Comparison of ENCODE assay signal across 34 mouse cellular contexts in genomic region chr7:134190101-134190500, GRCm38 (mm10). TPM values are rescaled to one million over a fixed set of nuclear protein-coding genes. Genes with fewer than 3 reads are reported as not detected.
DNase-seq lines count a peak whose midpoint lies in the region; ATAC-seq and TF ChIP-seq lines count a peak whose summit lies in the region.
"Had no signal": no experiment of that assay in that cellular context is flagged by ENCODE, and none has a peak within 500 bp of the region (broad histone marks: within the 10 kb centered on the region; RNA-seq: fewer than 3 reads in every experiment).

No protein-coding gene starts in this region.

- no peaks in the 10 kb centered on the region for H3K9me3 ChIP-seq in embryonic facial prominence, embryonic 14.5 days (ENCODE audit: control insufficient read depth, low read length)
- H3K9me3 ChIP-seq in embryonic facial prominence, embryonic 10.5 days = no peaks in the 10 kb centered on the region
- no peaks in the 10 kb centered on the region for H3K9me3 ChIP-seq in limb, embryonic 14.5 days (ENCODE audit: control insufficient read depth, low read length)
- no peaks in the 10 kb centered on the region for H3K9me3 ChIP-seq in limb, embryonic 10.5 days (replicated peaks)
- no peaks in the 10 kb centered on the region for H3K9me3 ChIP-seq in limb, embryonic 15.5 days
- H3K9me3 ChIP-seq: hindbrain, embryonic 13.5 days had no signal

- no peak for ATAC-seq in embryonic facial prominence, embryonic 14.5 days (ENCODE audit: low read depth)
- no peak for ATAC-seq in limb, embryonic 14.5 days (ENCODE audit: low FRiP score, low read depth)
- peak; percentile 57; the same call in 1 of the 2 replicates for ATAC-seq in limb, embryonic 15.5 days (ENCODE audit: insufficient number of reproducible peaks, low FRiP score, low TSS enrichment, low read depth)
- ATAC-seq: activated CD4-positive, CD25-positive, alpha-beta regulatory T cell, adult 4 months; intestine, postnatal 0 days; midbrain, embryonic 16.5 days had no signal

- TF ChIP-seq POLR2A in limb, embryonic 14.5 days (IDR thresholded peaks at IDR 0.05; ENCODE audit: borderline replicate concordance, extremely low read depth, insufficient read depth, insufficient read length) = no peak

- 70% methylated on average over 6 of the region's 6 CpGs for WGBS in embryonic facial prominence, embryonic 14.5 days
- WGBS in embryonic facial prominence, embryonic 10.5 days = 91% methylated on average over 6 of the region's 6 CpGs
- 49% methylated on average over 6 of the region's 6 CpGs for WGBS in limb, embryonic 14.5 days
- WGBS in limb, embryonic 10.5 days = 91% methylated on average over 6 of the region's 6 CpGs
- WGBS in limb, embryonic 15.5 days = 52% methylated on average over 6 of the region's 6 CpGs

- H3K36me3 ChIP-seq in embryonic facial prominence, embryonic 14.5 days (ENCODE audit: control insufficient read depth, insufficient read depth, low read length) = no peaks in the 10 kb centered on the region
- no peaks in the 10 kb centered on the region for H3K36me3 ChIP-seq in embryonic facial prominence, embryonic 10.5 days (replicated peaks)
- H3K36me3 ChIP-seq in limb, embryonic 14.5 days (ENCODE audit: control insufficient read depth, insufficient read depth, low read length) = no peaks in the 10 kb centered on the region
- no peaks in the 10 kb centered on the region for H3K36me3 ChIP-seq in limb, embryonic 10.5 days
- H3K36me3 ChIP-seq in limb, embryonic 15.5 days = no peaks in the 10 kb centered on the region
- H3K36me3 ChIP-seq: embryonic facial prominence, embryonic 12.5 days; hindbrain, embryonic 13.5 days; limb, embryonic 13.5 days; liver, embryonic 13.5 days had no signal

- H3K4me3 ChIP-seq in embryonic facial prominence, embryonic 14.5 days (ENCODE audit: low read depth, low read length) = no peak overlapping the region
- no peak overlapping the region for H3K4me3 ChIP-seq in embryonic facial prominence, embryonic 10.5 days
- H3K4me3 ChIP-seq in limb, embryonic 14.5 days (replicated peaks; ENCODE audit: low read length) = no peak overlapping the region
- H3K4me3 ChIP-seq in limb, embryonic 10.5 days = no peak overlapping the region
- no peak overlapping the region for H3K4me3 ChIP-seq in limb, embryonic 15.5 days
- H3K4me3 ChIP-seq: embryonic facial prominence, embryonic 12.5 days; erythroblast, embryonic 14.5 days; gastrocnemius, adult 2 months; heart, embryonic 12.5 days; hindbrain, embryonic 13.5 days; left cerebral cortex, adult 2 months; limb, embryonic 13.5 days; liver, embryonic 13.5 days had no signal

- no peak overlapping the region for H3K9ac ChIP-seq in embryonic facial prominence, embryonic 14.5 days (ENCODE audit: low read depth, low read length)
- H3K9ac ChIP-seq in limb, embryonic 14.5 days (ENCODE audit: low read depth, low read length, severe bottlenecking) = no peak overlapping the region
- H3K9ac ChIP-seq in limb, embryonic 15.5 days = no peak overlapping the region
- H3K9ac ChIP-seq: embryonic facial prominence, embryonic 12.5 days; heart, embryonic 12.5 days; hindbrain, embryonic 13.5 days; limb, embryonic 13.5 days; liver, embryonic 13.5 days had no signal

- peak; percentile 53 for DNase-seq in embryonic facial prominence, embryonic 14.5 days (ENCODE audit: low spot score)
- DNase-seq in embryonic facial prominence, embryonic 10.5 days (ENCODE audit: low spot score) = no peak
- peak; percentile 9 to 37 for DNase-seq in frontal cortex, adult 2 months (ENCODE audit: extremely low spot score in 1 of 2, low spot score in 1 of 2)
- no peak for DNase-seq in frontal cortex, postnatal 25 days (ENCODE audit: low spot score in 2 of 2)
- DNase-seq in limb, embryonic 14.5 days (ENCODE audit: low spot score) = peak; percentile 44
- no peak for DNase-seq in limb, embryonic 10.5 days (ENCODE audit: low spot score)
- no peak for DNase-seq in thymus, postnatal 25 days
- DNase-seq: adrenal gland, adult 2 months; adrenal gland, postnatal 36 days; cerebellum, adult 11 months; cerebellum, adult 9-10 months; cerebellum, postnatal 36 days; gastrocnemius, adult 2 months; gastrocnemius, postnatal 36 days; heart, adult 18-20 months; heart, postnatal 4 days; kidney, adult 9 months; kidney, postnatal 10 days; liver, embryonic 13.5 days; lung, adult 18-20 months; right cerebral cortex, postnatal 25 days; thymus, postnatal 14 days had no signal

- no peak overlapping the region for H3K27ac ChIP-seq in embryonic facial prominence, embryonic 14.5 days (replicated peaks; ENCODE audit: low read depth, low read length)
- H3K27ac ChIP-seq in embryonic facial prominence, embryonic 10.5 days (replicated peaks) = no peak overlapping the region
- H3K27ac ChIP-seq in limb, embryonic 14.5 days (replicated peaks; ENCODE audit: low read depth, low read length) = no peak overlapping the region
- no peak overlapping the region for H3K27ac ChIP-seq in limb, embryonic 10.5 days
- no peak overlapping the region for H3K27ac ChIP-seq in limb, embryonic 15.5 days
- H3K27ac ChIP-seq: embryonic facial prominence, embryonic 12.5 days; gastrocnemius, adult 2 months; hindbrain, embryonic 13.5 days; left cerebral cortex, adult 2 months; limb, embryonic 13.5 days; liver, embryonic 13.5 days had no signal

- H3K4me1 ChIP-seq in embryonic facial prominence, embryonic 14.5 days (ENCODE audit: control insufficient read depth, insufficient read depth, low read length) = no peaks in the 10 kb centered on the region; the same call in 1 of the 2 replicates
- H3K4me1 ChIP-seq in embryonic facial prominence, embryonic 10.5 days = no peaks in the 10 kb centered on the region
- H3K4me1 ChIP-seq in limb, embryonic 14.5 days (ENCODE audit: control insufficient read depth, insufficient read depth, low read length) = no peaks in the 10 kb centered on the region; the same call in 1 of the 2 replicates
- H3K4me1 ChIP-seq in limb, embryonic 10.5 days = no peaks in the 10 kb centered on the region
- H3K4me1 ChIP-seq in limb, embryonic 15.5 days = peaks cover 19% of the 10 kb centered on the region
- H3K4me1 ChIP-seq: embryonic facial prominence, embryonic 12.5 days; hindbrain, embryonic 13.5 days; liver, embryonic 13.5 days had no signal

- no peaks in the 10 kb centered on the region for H3K27me3 ChIP-seq in embryonic facial prominence, embryonic 14.5 days (replicated peaks; ENCODE audit: control insufficient read depth, insufficient read depth, low read length)
- H3K27me3 ChIP-seq in embryonic facial prominence, embryonic 10.5 days (replicated peaks; ENCODE audit: low read depth, poor library complexity, severe bottlenecking) = no peaks in the 10 kb centered on the region
- H3K27me3 ChIP-seq in limb, embryonic 14.5 days (ENCODE audit: control insufficient read depth, insufficient read depth, low read length) = no peaks in the 10 kb centered on the region
- no peaks in the 10 kb centered on the region for H3K27me3 ChIP-seq in limb, embryonic 10.5 days (ENCODE audit: low read depth, poor library complexity, severe bottlenecking)
- no peaks in the 10 kb centered on the region for H3K27me3 ChIP-seq in limb, embryonic 15.5 days
- H3K27me3 ChIP-seq: CH12.LX; embryonic facial prominence, embryonic 12.5 days; heart, embryonic 12.5 days; limb, embryonic 13.5 days; liver, embryonic 13.5 days had no signal

- H3K4me2 ChIP-seq in embryonic facial prominence, embryonic 14.5 days (ENCODE audit: low read depth, low read length) = no peak overlapping the region
- no peak overlapping the region for H3K4me2 ChIP-seq in limb, embryonic 14.5 days (replicated peaks; ENCODE audit: low read depth, low read length, severe bottlenecking)
- no peak overlapping the region for H3K4me2 ChIP-seq in limb, embryonic 15.5 days
- H3K4me2 ChIP-seq: embryonic facial prominence, embryonic 12.5 days; heart, embryonic 12.5 days; hindbrain, embryonic 13.5 days; limb, embryonic 13.5 days; liver, embryonic 13.5 days; midbrain, embryonic 11.5 days had no signal

RNA-seq across cellular contexts. Expression of gene Adam12, which starts 41.8 kb away (rescaled TPM):
- polyA plus RNA-seq in embryonic facial prominence, embryonic 14.5 days (2014; fragmentation: Nextera tagmentation; extraction: Ambion mirVana) = 22.6 and 24.7 TPM in 2 replicates
- polyA plus RNA-seq in embryonic facial prominence, embryonic 10.5 days (2016; fragmentation: Nextera tagmentation; extraction: Ambion mirVana) = 1.9 and 2.1 TPM in 2 replicates
- polyA plus RNA-seq in frontal cortex, adult 2 months (2012; rRNA removed) = 3.2 and 3.6 TPM in 2 replicates
- polyA plus RNA-seq in limb, embryonic 14.5 days (2012; rRNA removed) = 18.1 and 19.5 TPM in 2 replicates
- polyA plus RNA-seq in limb, embryonic 14.5 days (2014; fragmentation: Nextera tagmentation; extraction: Ambion mirVana) = 16.3 and 17.0 TPM in 2 replicates
- polyA plus RNA-seq in limb, embryonic 10.5 days (2016; fragmentation: Nextera tagmentation; extraction: Ambion mirVana) = 3.1 and 3.4 TPM in 2 replicates
- 8.1 and 9.3 TPM in 2 replicates for polyA plus RNA-seq in limb, embryonic 15.5 days (2015; fragmentation: Nextera tagmentation; extraction: Ambion mirVana)

Comparison
In these comparisons a context has a peak if more than half of its experiments do, and no peak if none do; other contexts are left out.
1. DNase-seq: peak in embryonic facial prominence, embryonic 14.5 days (single experiment), frontal cortex, adult 2 months (2 of 2) and limb, embryonic 14.5 days (single experiment); none in embryonic facial prominence, embryonic 10.5 days (single experiment), frontal cortex, postnatal 25 days (0 of 2), limb, embryonic 10.5 days (single experiment) and thymus, postnatal 25 days (single experiment).